Mouse (Mus musculus) left cerebral cortex, adult 6 months (tissue): ENCODE results near the gene Chek1. TPM values are rescaled to one million over a fixed set of nuclear protein-coding genes. Genes with fewer than 3 reads are reported as not detected.

Source experiments
- long read RNA-seq, 2 experiments: library from polyadenylated mRNA; unstranded; transcript quantifications; one replicate each; pipeline ENCODE4 v2.0.0; 2019 to 2020
- polyA plus RNA-seq: library from polyadenylated mRNA; unstranded; fragments of <200 nt; fragmentation: Nextera tagmentation; gene quantifications from 2 replicates; pipeline ENCODE4 v1.2.3, GENCODE M21; 2021

Gene Chek1
- polyA plus RNA-seq = 1.1 and 1.4 TPM in 2 replicates
- long read RNA-seq, experiment 1, partial matches to known transcripts = 1 of 2 reads
- long read RNA-seq, experiment 1, other reads (novel, unspliced or antisense) = 0 of 2 reads
- long read RNA-seq, experiment 2, partial matches to known transcripts = 0 of 1 reads
- long read RNA-seq, experiment 2, other reads (novel, unspliced or antisense) = 1 of 1 reads

GRCm38 (mm10) chr9:36727034-36727755 lies at the start of gene Chek1:
Chek1 (minus strand) TSS chr9:36727065.

GRCm38 (mm10) chr9:36767203-36768143 lies 40.6 kb upstream of the Chek1 start, which contains the start of gene Stt3a:
Stt3a (minus strand) TSS chr9:36767679.

GRCm38 (mm10) chr9:36692920-36693319 lies 33.9 kb downstream of the Chek1 start, which contains the start of gene Acrv1:
Acrv1 (plus strand) TSS chr9:36693220.

Other genes with a start within 250 kb of the Chek1 start
- not detected in 2 replicates for gene Gm5615, start 185.1 kb downstream of the Chek1 start, polyA plus RNA-seq
- not detected in 2 replicates for gene Gm17689, start 144.4 kb downstream of the Chek1 start, polyA plus RNA-seq
- not detected in 2 replicates for gene A630095E13Rik, start 83.7 kb downstream of the Chek1 start, polyA plus RNA-seq
- gene Acrv1, start 33.8 kb downstream of the Chek1 start, polyA plus RNA-seq = not detected in 2 replicates
- 52.8 and 53.7 TPM in 2 replicates for gene Stt3a, start 40.6 kb upstream of the Chek1 start, polyA plus RNA-seq
- gene Ei24, start 70.3 kb upstream of the Chek1 start, polyA plus RNA-seq = 12.4 and 53.9 TPM in 2 replicates
- gene Fez1, start 94.8 kb upstream of the Chek1 start, polyA plus RNA-seq = 441 and 540 TPM in 2 replicates